Mouse (Mus musculus) bone marrow, adult 2 months (tissue): ENCODE data around the gene Ccnd1.

Source experiments
- CTCF ChIP-seq: fragments of 200-500 bp; IDR thresholded peaks from 2 replicates; pipeline ENCODE4 v1.5.1; 2011; ENCODE audit warnings: low read length, control low read depth; ENCODE audit not compliant: control insufficient read depth, insufficient read depth
- POLR2A ChIP-seq: fragments of 200-500 bp; IDR thresholded peaks from 2 replicates; pipeline ENCODE4 v1.6.1; 2011; ENCODE audit warnings: low read depth, mild to moderate bottlenecking, control low read depth, low read length, borderline replicate concordance; ENCODE audit not compliant: control insufficient read depth

GRCm38 (mm10) chr7:144938661-144939343, 923 bp downstream of the Ccnd1 start:
- TF ChIP-seq POLR2A (no peak), CTCF (no peak)
